Mouse (Mus musculus): ENCODE data around the gene Bod1l. TPM values are rescaled to one million over a fixed set of nuclear protein-coding genes. Genes with fewer than 3 reads are reported as not detected.

The Bod1l gene
- polyA plus RNA-seq, 1 experiment: 2.9 TPM

DNA sequence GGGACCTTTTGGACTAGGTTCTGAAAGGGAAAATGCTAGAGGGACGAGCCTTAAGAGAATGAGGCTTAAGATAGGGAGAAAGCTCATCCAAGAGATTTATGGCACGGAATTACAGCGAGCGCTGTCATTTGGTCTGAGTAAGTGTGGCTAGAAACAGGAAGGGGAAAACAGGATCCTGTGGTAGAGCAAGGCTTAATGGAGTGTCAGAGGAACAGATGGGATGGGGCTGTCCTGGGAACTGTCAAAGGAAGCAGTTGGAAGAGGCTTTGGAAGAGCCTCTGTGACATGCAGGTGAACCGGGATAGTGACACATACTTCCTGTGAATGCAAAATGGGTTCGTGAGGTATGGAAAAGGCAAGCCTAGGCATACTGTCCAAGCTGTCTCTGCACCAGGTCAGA lies 68.4 kb downstream of the Bod1l start:
- no peaks in the 10 kb centered on the region for H3K79me2 ChIP-seq (ENCODE audit: control insufficient read depth, insufficient read depth)
- H3K4me3 ChIP-seq (ENCODE audit: insufficient read depth, poor library complexity, severe bottlenecking): no peak overlapping the region
- TF ChIP-seq MYOG (IDR thresholded peaks at IDR 0.05; ENCODE audit: control insufficient read depth, extremely low read depth, insufficient read length) (no peak), FOSL1 (IDR thresholded peaks at IDR 0.05; ENCODE audit: insufficient read depth, low read length, poor library complexity, severe bottlenecking) (no peak), CEBPB (IDR thresholded peaks at IDR 0.05; ENCODE audit: low read depth) (no peak), MYOD1 (IDR thresholded peaks at IDR 0.05; ENCODE audit: control insufficient read depth, insufficient read length, low read depth) (no peak)
- no peak overlapping the region for H3ac ChIP-seq (ENCODE audit: control insufficient read depth, insufficient read length, low read depth)
- no peaks in the 10 kb centered on the region for H3K27me3 ChIP-seq (ENCODE audit: control insufficient read depth, insufficient read depth, insufficient read length)
- no peaks in the 10 kb centered on the region for H3K79me3 ChIP-seq (ENCODE audit: low read depth)
- H3K36me3 ChIP-seq (ENCODE audit: control insufficient read depth, insufficient read depth): no peaks in the 10 kb centered on the region

DNA sequence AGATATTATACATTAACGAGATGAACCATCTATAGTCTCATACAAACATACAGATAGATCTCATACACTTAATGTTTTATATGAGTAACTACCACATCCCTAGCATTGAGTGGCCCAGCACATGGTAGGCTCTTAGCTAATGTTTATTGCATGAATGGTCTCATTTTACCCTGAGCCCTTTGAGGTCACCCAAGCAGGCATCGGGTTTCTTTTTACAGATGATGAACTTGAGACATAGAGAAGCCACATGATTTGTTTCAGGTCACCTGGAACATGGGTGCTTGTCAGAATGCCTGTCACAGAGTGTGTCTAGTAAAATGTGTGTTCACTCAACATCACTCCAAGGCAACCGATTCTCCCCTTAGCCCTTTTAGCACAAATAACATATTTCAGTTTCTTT lies 68.8 kb downstream of the Bod1l start:
- Histone ChIP-seq H3ac (ENCODE audit: control insufficient read depth, insufficient read length, low read depth) (no peak overlapping the region), H3K36me3 (ENCODE audit: control insufficient read depth, insufficient read depth) (no peaks in the 10 kb centered on the region), H3K79me3 (ENCODE audit: low read depth) (no peaks in the 10 kb centered on the region), H3K4me3 (ENCODE audit: insufficient read depth, poor library complexity, severe bottlenecking) (no peak overlapping the region), H3K27me3 (ENCODE audit: control insufficient read depth, insufficient read depth, insufficient read length) (no peaks in the 10 kb centered on the region), H3K79me2 (ENCODE audit: control insufficient read depth, insufficient read depth) (no peaks in the 10 kb centered on the region)
- TF ChIP-seq MYOG (IDR thresholded peaks at IDR 0.05; ENCODE audit: control insufficient read depth, extremely low read depth, insufficient read length): no peak
- no peak for TF ChIP-seq CEBPB (IDR thresholded peaks at IDR 0.05; ENCODE audit: low read depth)
- no peak for TF ChIP-seq CTCF (IDR thresholded peaks at IDR 0.05; ENCODE audit: control insufficient read depth, insufficient read depth, insufficient read length)
- no peak for TF ChIP-seq USF1 (IDR thresholded peaks at IDR 0.05; ENCODE audit: low read depth)
- TF ChIP-seq MAX (IDR thresholded peaks at IDR 0.05): no peak
- no peak for TF ChIP-seq FOSL1 (IDR thresholded peaks at IDR 0.05; ENCODE audit: insufficient read depth, low read length, poor library complexity, severe bottlenecking)
- TF ChIP-seq MYOD1 (IDR thresholded peaks at IDR 0.05; ENCODE audit: control insufficient read depth, insufficient read length, low read depth): no peak

GRCm38 (mm10) chr5:41768382-41769040 lies 75.6 kb downstream of the Bod1l start:
- H3K36me3 ChIP-seq (ENCODE audit: control insufficient read depth, insufficient read depth): no peaks in the 10 kb centered on the region
- no peaks in the 10 kb centered on the region for H3K79me3 ChIP-seq (ENCODE audit: low read depth)
- no peaks in the 10 kb centered on the region for H3K79me2 ChIP-seq (ENCODE audit: control insufficient read depth, insufficient read depth)
- no peak overlapping the region for H3ac ChIP-seq (ENCODE audit: control insufficient read depth, insufficient read length, low read depth)
- TF ChIP-seq MYOG (IDR thresholded peaks at IDR 0.05; ENCODE audit: control insufficient read depth, extremely low read depth, insufficient read length) (no peak), CTCF (IDR thresholded peaks at IDR 0.05; ENCODE audit: control insufficient read depth, insufficient read depth, insufficient read length) (peak; percentile 94)
- H3K27me3 ChIP-seq (ENCODE audit: control insufficient read depth, insufficient read depth, insufficient read length): peaks cover 6% of the 10 kb centered on the region
- no peak overlapping the region for H3K4me3 ChIP-seq (ENCODE audit: insufficient read depth, poor library complexity, severe bottlenecking)

DNA sequence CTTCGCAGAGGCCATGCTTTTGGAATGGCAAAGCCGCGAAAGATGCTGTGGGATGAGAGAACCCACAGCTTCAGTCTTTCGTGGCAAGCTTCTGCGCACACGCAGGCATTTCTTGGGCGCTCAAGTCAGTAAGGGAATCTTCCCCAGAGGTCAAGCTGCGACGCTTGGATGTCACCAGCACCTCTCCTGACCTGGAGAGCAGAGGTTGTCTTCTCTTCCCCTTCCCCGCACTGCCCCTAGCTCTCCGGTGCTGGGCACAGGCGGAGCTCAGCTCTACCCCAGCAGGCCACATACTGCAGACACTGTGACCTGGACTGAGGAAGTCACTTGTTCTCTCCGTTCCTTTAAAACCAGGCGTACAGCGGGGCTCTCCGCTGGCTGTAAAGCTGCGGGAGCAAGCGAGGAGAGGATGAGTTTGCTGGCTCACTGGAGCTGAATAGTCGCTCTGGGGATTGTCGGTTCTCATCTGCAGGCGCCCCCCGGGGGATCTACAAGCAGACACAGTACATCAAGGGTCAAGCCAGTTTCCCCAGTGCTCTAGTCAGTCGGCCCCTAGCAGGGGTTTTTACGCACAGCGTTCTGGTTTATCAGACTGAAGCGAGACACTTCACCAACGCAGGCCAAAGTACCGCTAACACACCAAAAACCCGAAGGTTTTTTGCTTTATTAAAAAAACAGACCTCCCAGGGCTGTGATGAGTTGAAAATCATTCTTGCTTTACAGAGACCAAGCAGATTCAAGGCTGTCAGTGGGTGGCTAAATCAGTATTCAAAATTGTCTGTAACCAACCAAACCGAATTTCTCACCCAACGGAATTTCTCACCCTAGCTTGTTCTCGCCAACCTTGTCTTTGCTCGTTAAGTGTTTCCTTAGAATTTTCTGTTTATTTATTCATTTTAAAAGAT lies 76.6 kb downstream of the Bod1l start:
- TF ChIP-seq MAX (IDR thresholded peaks at IDR 0.05) (no peak), CTCF (IDR thresholded peaks at IDR 0.05; ENCODE audit: control insufficient read depth, insufficient read depth, insufficient read length) (no peak), MYOD1 (IDR thresholded peaks at IDR 0.05; ENCODE audit: control insufficient read depth, insufficient read length, low read depth) (no peak), FOSL1 (IDR thresholded peaks at IDR 0.05; ENCODE audit: insufficient read depth, low read length, poor library complexity, severe bottlenecking) (no peak), USF1 (IDR thresholded peaks at IDR 0.05; ENCODE audit: low read depth) (no peak), CEBPB (IDR thresholded peaks at IDR 0.05; ENCODE audit: low read depth) (no peak), MYOG (IDR thresholded peaks at IDR 0.05; ENCODE audit: control insufficient read depth, extremely low read depth, insufficient read length) (no peak)
- H3K27me3 ChIP-seq (ENCODE audit: control insufficient read depth, insufficient read depth, insufficient read length): peaks cover 15% of the 10 kb centered on the region
- H3K79me3 ChIP-seq (ENCODE audit: low read depth): no peaks in the 10 kb centered on the region
- no peaks in the 10 kb centered on the region for H3K79me2 ChIP-seq (ENCODE audit: control insufficient read depth, insufficient read depth)
- H3ac ChIP-seq (ENCODE audit: control insufficient read depth, insufficient read length, low read depth): no peak overlapping the region
- H3K4me3 ChIP-seq (ENCODE audit: insufficient read depth, poor library complexity, severe bottlenecking): no peak overlapping the region
- no peaks in the 10 kb centered on the region for H3K36me3 ChIP-seq (ENCODE audit: control insufficient read depth, insufficient read depth)

DNA sequence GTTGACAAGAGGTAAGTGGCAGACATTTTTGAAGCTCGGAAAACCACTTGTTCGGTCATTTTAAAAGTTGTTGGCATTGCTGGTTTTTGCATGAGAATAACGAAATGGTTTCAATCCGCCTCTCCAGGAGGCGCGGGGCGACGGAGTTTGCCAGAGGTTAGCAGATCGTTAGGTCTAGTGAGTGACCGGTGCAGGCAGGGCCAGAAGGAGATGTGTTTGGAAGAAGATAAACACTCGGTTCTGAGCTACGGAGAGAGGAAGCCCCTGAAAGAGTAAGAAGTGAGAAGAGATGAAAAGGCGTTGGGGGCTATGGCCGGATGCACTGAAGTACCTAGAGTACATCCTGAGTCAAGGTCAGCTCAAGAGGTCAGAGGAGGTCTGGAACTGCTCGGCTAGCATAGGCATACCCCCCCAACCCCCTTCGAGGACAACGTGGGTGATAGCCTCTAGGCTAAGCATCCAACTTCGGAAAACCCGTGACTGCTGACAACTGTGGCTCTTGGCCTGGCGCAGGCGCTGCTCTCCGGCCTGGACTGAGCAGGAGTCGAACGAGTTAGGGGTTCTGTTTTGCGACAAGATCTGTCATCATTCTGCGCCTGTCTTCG lies 77.6 kb downstream of the Bod1l start:
- no peaks in the 10 kb centered on the region for H3K36me3 ChIP-seq (ENCODE audit: control insufficient read depth, insufficient read depth)
- peaks cover 23% of the 10 kb centered on the region for H3K27me3 ChIP-seq (ENCODE audit: control insufficient read depth, insufficient read depth, insufficient read length)
- H3K79me2 ChIP-seq (ENCODE audit: control insufficient read depth, insufficient read depth): no peaks in the 10 kb centered on the region
- no peak overlapping the region for H3ac ChIP-seq (ENCODE audit: control insufficient read depth, insufficient read length, low read depth)
- H3K79me3 ChIP-seq (ENCODE audit: low read depth): no peaks in the 10 kb centered on the region
- TF ChIP-seq CEBPB (IDR thresholded peaks at IDR 0.05; ENCODE audit: low read depth): no peak
- no peak for TF ChIP-seq USF1 (IDR thresholded peaks at IDR 0.05; ENCODE audit: low read depth)
- TF ChIP-seq MYOD1 (IDR thresholded peaks at IDR 0.05; ENCODE audit: control insufficient read depth, insufficient read length, low read depth): no peak
- no peak for TF ChIP-seq MYOG (IDR thresholded peaks at IDR 0.05; ENCODE audit: control insufficient read depth, extremely low read depth, insufficient read length)
- TF ChIP-seq CTCF (IDR thresholded peaks at IDR 0.05; ENCODE audit: control insufficient read depth, insufficient read depth, insufficient read length): no peak
- TF ChIP-seq MAX (IDR thresholded peaks at IDR 0.05): no peak
- TF ChIP-seq FOSL1 (IDR thresholded peaks at IDR 0.05; ENCODE audit: insufficient read depth, low read length, poor library complexity, severe bottlenecking): no peak
- no peak overlapping the region for H3K4me3 ChIP-seq (ENCODE audit: insufficient read depth, poor library complexity, severe bottlenecking)

Measured in C2C12 (cell line).